Mouse (Mus musculus) neural tube, embryonic 14.5 days (tissue): ENCODE results near the gene Pgm5. TPM values are rescaled to one million over a fixed set of nuclear protein-coding genes. Genes with fewer than 3 reads are reported as not detected.
A peak's percentile ranks its signal among the peaks of the same experiment; 100 is the strongest.

Experiments
- ATAC-seq: fragments of 200-750 bp; cut with Nextera tagmentation; 2 replicates; pipeline ENCODE4 v1.8.0; 2017; ENCODE audit warnings: low read depth, mild to moderate bottlenecking, moderate TSS enrichment, moderate library complexity
- H3K27ac ChIP-seq: fragments of 300-500 bp; sonication (generic); 2 replicates; pipeline ENCODE4 v1.5.1; 2014; ENCODE audit warnings: low read depth, mild to moderate bottlenecking, control low read depth, low read length, moderate library complexity, mixed read lengths
- H3K27me3 ChIP-seq: fragments of 300-500 bp; sonication (generic); 2 replicates; pipeline ENCODE4 v1.6.1; 2014; ENCODE audit warnings: low read length; ENCODE audit not compliant: control insufficient read depth, insufficient read depth
- H3K36me3 ChIP-seq: fragments of 300-500 bp; sonication (generic); 2 replicates; pipeline ENCODE4 v1.6.1; 2014; ENCODE audit warnings: low read length, mixed read lengths; ENCODE audit not compliant: control insufficient read depth, insufficient read depth
- H3K4me1 ChIP-seq: fragments of 300-500 bp; sonication (generic); 2 replicates; pipeline ENCODE4 v1.6.1; 2014; ENCODE audit warnings: low read length; ENCODE audit not compliant: control insufficient read depth, insufficient read depth
- H3K4me2 ChIP-seq: fragments of 300-500 bp; sonication (generic); 2 replicates; pipeline ENCODE4 v1.6.1; 2014; ENCODE audit warnings: mild to moderate bottlenecking, low read depth, low read length, control low read depth
- H3K4me3 ChIP-seq: fragments of 300-500 bp; sonication (generic); 2 replicates; pipeline ENCODE4 v1.5.1; 2014; ENCODE audit warnings: low read depth, low read length, control low read depth, mixed read lengths
- H3K9ac ChIP-seq: fragments of 300-500 bp; sonication (generic); replicated peaks from 2 replicates; pipeline ENCODE4 v1.6.1; 2014; ENCODE audit warnings: low read depth, mild to moderate bottlenecking, control low read depth, low read length, mixed read lengths
- H3K9me3 ChIP-seq: fragments of 300-500 bp; sonication (generic); 2 replicates; pipeline ENCODE4 v1.6.1; 2016; ENCODE audit warnings: low read length; ENCODE audit not compliant: control insufficient read depth
- WGBS: fragments of 180-500 bp; shearing (Covaris S2); extraction: QIAGEN DNeasy Blood & Tissue Kit; methylation state at CpG from one replicate; pipeline ENCODE4 v1.1.7; 2014; 5-methylcytosine and 5-hydroxymethylcytosine counted together
- polyA plus RNA-seq: library from polyadenylated mRNA; unstranded; fragments of >200 nt; fragmentation: Nextera tagmentation; extraction: Ambion mirVana; gene quantifications from 2 replicates; pipeline ENCODE4 v1.2.1, GENCODE M21; 2014

The Pgm5 gene
- 2.0 and 3.4 TPM in 2 replicates for polyA plus RNA-seq

DNA sequence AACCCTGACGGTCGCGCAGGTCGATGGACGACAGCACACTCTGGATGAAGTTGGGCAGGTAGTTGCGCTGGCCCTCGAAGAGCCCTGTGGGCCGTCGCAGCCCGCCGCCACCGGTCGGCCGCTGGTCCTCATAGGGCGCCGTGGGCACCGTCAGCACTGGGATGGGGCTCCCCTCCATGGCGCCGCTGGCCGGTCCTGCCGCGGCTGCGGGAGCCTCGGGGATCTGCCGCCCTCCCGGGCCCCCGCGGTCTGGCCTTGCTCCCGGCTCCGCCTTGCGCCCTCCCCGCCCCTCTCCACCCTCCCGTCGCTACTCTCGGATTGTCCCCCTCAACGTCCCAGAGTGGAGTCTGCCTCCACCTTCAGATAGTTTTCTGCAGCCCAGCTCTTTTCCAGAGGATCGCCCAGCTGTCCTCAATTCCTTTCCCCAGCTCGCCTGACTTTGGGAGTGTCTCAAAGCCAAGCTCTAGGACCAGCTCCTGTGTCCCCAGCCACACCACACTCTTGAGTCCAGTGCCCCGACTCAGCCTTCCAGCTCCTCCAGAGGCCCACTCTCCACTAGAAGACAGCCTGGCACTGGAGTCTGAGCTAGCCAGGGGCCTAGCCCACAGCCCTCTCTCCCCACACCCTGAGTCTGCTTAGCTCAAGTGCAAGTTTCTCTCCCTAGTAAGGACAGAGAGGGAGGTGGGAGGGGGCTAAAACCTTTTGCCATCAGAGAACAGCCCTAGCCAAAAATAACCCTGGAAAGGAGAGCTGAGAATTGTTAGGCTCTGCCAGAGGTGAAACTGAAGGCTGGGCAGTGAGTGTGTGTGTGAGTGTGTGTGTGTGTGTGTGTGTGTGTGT, at the start of gene Pgm5:
Gene Pgm5, minus strand, starts transcription at position 244 of the 840 bp plus-strand sequence.
- Histone ChIP-seq H3K36me3 (no peaks in the 10 kb centered on the region), H3K9me3 (no peaks in the 10 kb centered on the region), H3K9ac (peak within 1 kb of the TSS; percentile 37), H3K4me3 (peak within 1 kb of the TSS; percentile 32), H3K27ac (no peak within 1 kb of the TSS), H3K4me2 (peak within 1 kb of the TSS; percentile 54), H3K4me1 (no peaks in the 10 kb centered on the region), H3K27me3 (peaks cover 3% of the 10 kb centered on the region; the same call in 1 of the 2 replicates)
- under 1% methylated on average over 38 of the region's 39 CpGs for WGBS
- ATAC-seq, result peak; percentile 65

DNA sequence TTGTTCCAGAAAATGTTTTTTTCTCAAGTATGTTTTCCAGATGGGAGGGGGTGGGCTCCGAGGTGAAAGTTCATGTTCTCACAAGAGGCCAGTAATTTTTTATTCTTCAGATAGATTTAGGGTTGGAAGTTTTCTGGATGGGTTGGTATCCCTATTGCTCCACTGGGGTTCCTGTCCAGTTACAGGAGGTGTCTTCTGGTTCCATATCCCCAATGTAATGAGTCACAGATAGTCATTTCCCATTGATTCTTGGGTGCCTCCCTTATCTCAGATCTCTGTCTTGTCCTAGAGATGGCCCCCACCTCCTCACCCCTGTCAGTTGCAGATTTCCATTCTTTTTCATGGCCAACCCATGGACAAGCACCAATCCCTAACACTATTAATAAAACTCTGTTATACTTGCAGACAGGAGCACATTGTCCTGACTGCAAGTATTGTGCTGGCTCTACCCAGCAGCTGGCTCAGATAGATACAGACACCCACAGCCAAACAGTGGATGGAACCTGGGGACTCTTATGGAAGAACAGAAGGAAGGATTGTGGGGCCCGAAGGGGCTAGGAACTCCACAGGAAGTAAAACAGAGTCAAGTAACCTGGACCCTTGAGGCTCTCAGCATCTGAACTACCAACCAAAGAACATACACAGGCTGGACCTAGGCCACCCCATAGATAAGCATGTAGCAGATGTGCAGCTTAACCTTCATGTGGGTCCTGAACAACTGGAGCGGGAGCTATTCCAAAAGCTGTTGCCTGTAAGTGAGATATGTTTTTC, 46.9 kb upstream of the Pgm5 start:
- no peaks in the 10 kb centered on the region for H3K4me1 ChIP-seq
- no peak for ATAC-seq
- H3K27me3 ChIP-seq, result no peaks in the 10 kb centered on the region
- no peak overlapping the region for H3K4me2 ChIP-seq
- no peaks in the 10 kb centered on the region for H3K36me3 ChIP-seq
- 94% methylated on average over 3 of the region's 3 CpGs for WGBS
- no peak overlapping the region for H3K27ac ChIP-seq
- H3K9ac ChIP-seq, result no peak overlapping the region
- no peaks in the 10 kb centered on the region for H3K9me3 ChIP-seq
- no peak overlapping the region for H3K4me3 ChIP-seq

DNA sequence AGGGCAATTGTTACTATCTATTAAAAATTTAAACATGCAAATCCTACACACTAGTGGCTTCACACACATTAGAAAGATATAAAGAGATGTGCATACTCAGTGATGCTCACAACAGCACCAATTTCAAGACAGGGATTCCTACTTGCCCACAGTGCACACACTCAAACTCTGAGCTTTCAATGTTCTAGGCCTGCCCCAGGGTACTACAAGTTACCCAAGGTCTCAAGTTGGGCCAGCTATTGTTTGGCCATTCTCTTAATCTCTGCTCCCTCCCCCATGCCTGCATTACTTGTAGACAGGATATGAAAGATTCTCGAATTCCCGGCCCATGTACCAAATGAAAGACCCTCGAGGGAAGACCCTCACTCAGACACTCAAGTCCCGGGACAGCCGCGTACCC, 46.0 kb upstream of the Pgm5 start:
- no peak overlapping the region for H3K9ac ChIP-seq
- H3K36me3 ChIP-seq, result no peaks in the 10 kb centered on the region
- WGBS, result 95% methylated on average over 3 of the region's 6 CpGs
- no peaks in the 10 kb centered on the region for H3K9me3 ChIP-seq
- no peak overlapping the region for H3K4me2 ChIP-seq
- ATAC-seq, result no peak
- H3K27me3 ChIP-seq, result 0 out of 2 replicates have a peak, but pooled peaks cover 3% of the 10 kb centered on the region
- H3K4me1 ChIP-seq, result no peaks in the 10 kb centered on the region
- H3K4me3 ChIP-seq, result no peak overlapping the region
- no peak overlapping the region for H3K27ac ChIP-seq

DNA sequence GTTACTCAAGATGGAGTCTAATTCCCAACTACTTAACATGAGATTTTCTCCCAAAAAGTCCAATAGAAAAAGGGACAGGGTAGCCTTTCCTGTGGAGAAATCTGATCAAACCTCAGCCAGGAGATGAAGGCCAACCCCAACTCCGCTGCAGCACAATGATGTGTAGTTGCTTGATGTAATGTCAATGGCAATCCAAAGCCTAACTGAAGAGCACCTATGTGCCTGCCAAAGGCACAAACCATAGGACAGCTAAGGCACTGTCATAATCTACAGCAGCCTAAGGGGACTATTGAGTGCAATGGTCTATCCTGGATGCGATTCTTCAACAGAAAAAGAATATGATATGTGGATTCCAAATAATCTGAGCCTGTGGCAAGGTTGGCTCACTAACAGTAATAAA, 41.2 kb upstream of the Pgm5 start:
- WGBS, result 62% methylated on average over 2 of the region's 2 CpGs
- no peak overlapping the region for H3K27ac ChIP-seq
- no peak for ATAC-seq
- H3K4me2 ChIP-seq, result no peak overlapping the region
- H3K4me1 ChIP-seq, result peaks cover 11% of the 10 kb centered on the region
- no peaks in the 10 kb centered on the region for H3K36me3 ChIP-seq
- H3K9me3 ChIP-seq, result no peaks in the 10 kb centered on the region
- no peak overlapping the region for H3K9ac ChIP-seq
- no peak overlapping the region for H3K4me3 ChIP-seq
- H3K27me3 ChIP-seq, result peaks cover 32% of the 10 kb centered on the region

GRCm38 (mm10) chr19:24902256-24902655, 40.6 kb upstream of the Pgm5 start:
- no peak for ATAC-seq
- peaks cover 14% of the 10 kb centered on the region for H3K4me1 ChIP-seq

DNA sequence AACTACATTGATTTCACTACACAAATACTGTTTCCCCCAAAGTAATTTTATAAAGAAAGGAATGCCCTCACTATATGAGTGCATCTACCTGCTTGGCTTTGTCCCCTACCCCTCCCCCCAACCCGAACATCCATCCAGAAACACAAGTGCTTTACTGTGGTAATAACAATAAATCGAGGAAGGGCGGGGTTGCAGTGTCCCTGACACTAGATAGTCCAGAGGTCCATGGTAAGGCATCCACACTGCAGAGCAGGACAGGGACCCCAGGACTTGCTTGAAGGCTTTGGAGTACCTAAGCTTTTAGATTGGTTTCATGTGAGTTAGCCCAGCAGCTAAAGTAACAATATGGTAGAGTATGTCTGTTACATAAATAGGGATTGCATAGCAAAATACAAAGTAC, 40.0 kb upstream of the Pgm5 start:
- H3K27ac ChIP-seq, result no peak overlapping the region
- H3K4me2 ChIP-seq, result no peak overlapping the region
- H3K4me1 ChIP-seq, result peaks cover 15% of the 10 kb centered on the region
- no peak overlapping the region for H3K4me3 ChIP-seq
- no peak for ATAC-seq
- peaks cover 40% of the 10 kb centered on the region for H3K27me3 ChIP-seq
- H3K9me3 ChIP-seq, result no peaks in the 10 kb centered on the region
- 2% methylated on average over 3 of the region's 3 CpGs for WGBS
- no peaks in the 10 kb centered on the region for H3K36me3 ChIP-seq
- no peak overlapping the region for H3K9ac ChIP-seq

More at GRCm38 (mm10) chr19:24902256-24902655, 40.6 kb upstream of the Pgm5 start:
- Histone ChIP-seq H3K9me3 (no peaks in the 10 kb centered on the region), H3K4me3 (no peak overlapping the region), H3K27me3 (peaks cover 37% of the 10 kb centered on the region), H3K36me3 (no peaks in the 10 kb centered on the region), H3K9ac (no peak overlapping the region), H3K27ac (no peak overlapping the region), H3K4me2 (no peak overlapping the region)
- 4% methylated on average over 2 of the region's 2 CpGs for WGBS

DNA sequence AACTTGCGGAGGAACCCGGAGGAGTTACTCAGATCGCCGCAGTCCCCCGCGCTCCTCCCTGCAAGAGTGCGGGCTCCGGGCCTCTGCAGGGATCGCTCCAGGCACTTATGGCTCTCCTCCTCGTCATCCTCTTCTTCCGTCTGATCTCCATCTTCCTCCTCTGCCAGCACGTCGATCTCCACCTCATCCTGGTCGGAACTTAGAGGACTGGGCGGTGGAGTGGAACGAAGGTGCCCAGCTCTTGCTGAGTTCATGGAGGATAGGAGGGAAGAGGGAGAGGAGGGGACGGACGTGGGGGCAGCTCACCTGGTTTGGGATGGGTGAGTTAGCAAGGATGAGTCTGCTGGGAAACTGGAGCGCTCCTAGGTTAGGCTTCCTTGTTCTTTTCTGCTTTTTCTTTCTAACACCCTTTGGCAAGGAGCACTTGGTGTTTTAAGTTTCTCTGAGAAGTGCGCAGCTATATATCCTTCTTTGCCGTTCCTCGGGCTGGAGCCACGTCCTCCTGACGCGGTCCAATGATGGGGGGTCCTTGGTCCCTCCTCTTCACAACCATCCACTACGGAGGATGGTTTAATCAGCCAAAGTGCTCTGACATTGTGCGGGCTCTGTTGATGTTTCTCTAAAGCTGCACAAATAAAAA, 39.0 kb upstream of the Pgm5 start, which contains the start of gene Foxd4:
Gene Foxd4, minus strand, starts transcription at position 617 of the 640 bp plus-strand sequence.
- under 1% methylated on average over 27 of the region's 27 CpGs for WGBS
- H3K9me3 ChIP-seq, result no peaks in the 10 kb centered on the region
- H3K36me3 ChIP-seq, result no peaks in the 10 kb centered on the region
- peak within 1 kb of the TSS; percentile 65 for H3K4me2 ChIP-seq
- peak within 1 kb of the TSS; percentile 30 for H3K4me3 ChIP-seq
- peaks cover 15% of the 10 kb centered on the region for H3K4me1 ChIP-seq
- no peak within 1 kb of the TSS for H3K27ac ChIP-seq
- ATAC-seq, result no peak
- H3K27me3 ChIP-seq, result peaks cover 44% of the 10 kb centered on the region
- no peak within 1 kb of the TSS for H3K9ac ChIP-seq

DNA sequence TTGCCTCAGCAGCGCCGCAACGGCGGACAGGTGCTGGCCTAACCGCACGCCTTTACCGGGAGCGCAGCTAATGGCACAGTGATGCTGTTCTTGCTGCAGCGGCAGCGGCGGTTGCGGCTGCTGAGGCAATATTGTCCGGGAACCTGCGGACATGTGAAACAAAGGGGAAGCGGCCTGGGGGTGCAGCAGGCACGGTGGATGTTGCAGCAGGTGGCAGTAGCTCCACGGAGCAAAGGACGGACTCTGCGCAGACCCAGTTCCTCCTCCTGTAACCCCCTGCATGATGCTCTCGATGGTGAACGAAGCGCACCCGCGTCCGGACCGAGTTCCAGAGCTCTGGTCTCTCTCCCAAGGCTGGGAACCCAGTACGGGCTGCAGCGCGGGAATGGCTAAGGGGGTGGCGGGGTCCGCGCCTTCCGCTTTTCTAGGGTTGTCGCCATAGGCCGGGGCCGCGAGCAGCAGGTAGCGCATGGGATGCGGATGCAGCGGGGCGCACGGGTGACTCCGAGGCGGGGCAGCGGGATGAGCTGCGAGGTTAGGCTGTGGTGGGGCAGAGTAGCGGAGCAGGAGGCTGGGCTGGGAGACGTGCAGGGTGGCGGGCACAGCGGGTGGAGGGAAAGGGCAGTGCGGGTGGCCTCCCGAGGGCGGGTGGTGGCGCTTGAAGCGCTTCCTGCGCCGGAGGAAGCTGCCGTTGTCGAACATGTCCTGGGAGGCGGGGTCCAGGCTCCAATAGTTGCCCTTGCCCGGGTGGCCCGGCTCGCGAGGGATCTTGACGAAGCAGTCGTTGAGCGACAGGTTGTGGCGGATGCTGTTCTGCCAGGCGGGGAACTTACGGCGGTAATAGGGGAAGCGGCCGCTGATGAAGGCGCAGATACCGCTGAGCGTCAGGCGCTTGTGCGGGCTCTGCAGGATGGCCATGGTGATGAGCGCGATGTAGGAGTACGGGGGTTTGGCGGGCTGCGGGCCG, 38.2 kb upstream of the Pgm5 start:
- Histone ChIP-seq H3K4me2 (peak overlapping the region; percentile 65), H3K9ac (no peak overlapping the region), H3K9me3 (no peaks in the 10 kb centered on the region), H3K4me3 (peak overlapping the region; percentile 30), H3K4me1 (peaks cover 15% of the 10 kb centered on the region), H3K27me3 (peaks cover 44% of the 10 kb centered on the region), H3K27ac (no peak overlapping the region), H3K36me3 (no peaks in the 10 kb centered on the region)
- under 1% methylated on average over 84 of the region's 84 CpGs for WGBS
- ATAC-seq, result peak; percentile 61
